Mouse (Mus musculus): Measurements from ENCODE around the gene Ackr1. TPM values are rescaled to one million over a fixed set of nuclear protein-coding genes. Genes with fewer than 3 reads are reported as not detected.

The Ackr1 gene
- total RNA-seq (2021): 100 to 1,000 TPM; 116 to 127 TPM
- long read RNA-seq, experiment 1, partial matches to known transcripts: 0 of 26 reads
- long read RNA-seq, experiment 1, other reads (novel, unspliced or antisense): 24 of 26 reads
- long read RNA-seq, experiment 2, partial matches to known transcripts: 0 of 18 reads
- long read RNA-seq, experiment 2, other reads (novel, unspliced or antisense): 18 of 18 reads

DNA sequence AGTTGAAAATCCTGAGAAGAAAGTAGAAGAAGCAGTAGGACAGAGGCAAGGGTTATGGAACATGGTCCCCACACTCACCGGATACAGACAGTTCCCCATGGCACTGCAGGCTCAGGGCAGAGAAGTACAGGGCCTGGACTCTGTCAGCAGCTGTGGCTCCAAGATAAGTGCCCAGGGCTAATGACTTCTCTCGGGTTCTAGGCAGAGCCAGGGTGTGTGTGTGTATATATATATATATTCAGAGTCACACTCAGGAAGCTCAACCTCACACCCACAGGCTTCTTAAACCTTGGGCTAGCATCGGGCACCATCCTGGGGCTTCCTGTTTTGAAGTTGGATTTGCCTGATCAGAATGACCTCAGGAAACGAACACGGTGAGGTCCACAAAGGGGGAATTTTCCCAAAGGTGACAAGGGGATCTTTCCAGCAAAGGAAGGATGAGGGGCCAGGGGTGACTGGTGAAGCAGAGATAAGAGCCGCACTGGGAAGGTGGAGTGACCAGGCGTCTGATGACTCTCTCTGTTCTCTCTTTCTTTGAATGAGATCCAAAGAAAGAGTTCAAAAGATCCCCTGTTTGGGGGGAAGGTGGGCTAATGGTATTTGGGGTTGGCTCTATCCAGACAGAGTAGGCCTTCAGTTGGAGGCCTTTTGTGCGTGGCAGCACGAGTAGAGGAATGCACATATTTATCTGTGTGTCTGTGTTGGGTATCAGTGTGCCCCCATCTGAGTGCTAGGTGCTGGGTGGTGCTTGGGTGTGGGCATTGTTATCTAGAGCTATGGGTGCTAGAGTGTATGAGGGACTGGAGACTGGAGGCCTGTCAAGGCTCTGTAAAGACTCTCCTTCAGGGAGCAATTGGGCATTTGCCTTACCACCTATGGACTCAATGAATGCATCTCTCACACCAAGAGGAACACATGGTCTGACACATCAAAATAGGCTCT lies at the start of gene Ackr1:
Gene Ackr1, minus strand, starts transcription at position 439 of the 942 bp plus-strand sequence.
- intact Hi-C loops (cut with DNase I): no loop called here

GRCm38 (mm10) chr1:173381436-173381835 lies 47.9 kb upstream of the Ackr1 start:
- no peak for DNase-seq (ENCODE audit: low spot score in 2 of 2)
- intact Hi-C loops (cut with DNase I): no loop called here

More for the DNA sequence above, at the start of gene Ackr1:
- DNase-seq (ENCODE audit: low spot score in 2 of 2): no peak

DNA sequence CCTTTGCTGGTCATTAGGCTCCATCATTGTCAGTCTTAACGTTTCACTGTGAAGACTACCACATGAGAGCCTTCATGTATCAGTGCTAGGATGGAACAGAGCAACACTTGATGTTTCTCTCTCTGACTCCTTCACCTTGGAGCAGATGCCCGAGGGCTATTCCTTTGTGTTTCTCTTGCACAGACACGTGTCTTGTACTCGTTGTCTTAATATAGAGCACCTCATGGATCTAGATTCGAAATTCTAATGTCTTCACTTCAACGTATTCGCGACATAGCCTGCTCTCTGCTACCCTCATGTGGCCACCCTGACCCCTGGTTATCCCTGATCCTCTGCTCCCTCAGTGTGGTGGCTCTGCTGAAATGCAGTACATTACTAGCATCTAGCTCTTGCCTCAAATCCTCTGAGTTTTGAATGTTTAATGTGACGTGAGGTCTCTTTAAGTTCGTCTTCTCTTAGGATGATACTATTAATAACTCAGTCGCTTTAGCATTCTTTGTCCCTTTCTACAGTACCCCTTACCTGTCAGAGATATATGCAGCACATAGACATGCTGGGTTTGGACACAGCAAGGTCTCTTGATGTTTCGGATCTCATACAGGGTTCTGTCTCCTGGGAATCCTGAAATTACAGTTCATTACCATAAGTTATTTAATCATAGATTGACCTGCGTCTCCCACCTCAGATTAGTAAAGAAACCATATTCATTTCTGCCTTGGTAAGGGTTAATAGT lies 44.0 kb upstream of the Ackr1 start:
- intact Hi-C loops (cut with DNase I): loop anchor here (5.0 kb wide), 3 partner anchors 40 to 740 kb away; no protein-coding TSS in a partner anchor

DNA sequence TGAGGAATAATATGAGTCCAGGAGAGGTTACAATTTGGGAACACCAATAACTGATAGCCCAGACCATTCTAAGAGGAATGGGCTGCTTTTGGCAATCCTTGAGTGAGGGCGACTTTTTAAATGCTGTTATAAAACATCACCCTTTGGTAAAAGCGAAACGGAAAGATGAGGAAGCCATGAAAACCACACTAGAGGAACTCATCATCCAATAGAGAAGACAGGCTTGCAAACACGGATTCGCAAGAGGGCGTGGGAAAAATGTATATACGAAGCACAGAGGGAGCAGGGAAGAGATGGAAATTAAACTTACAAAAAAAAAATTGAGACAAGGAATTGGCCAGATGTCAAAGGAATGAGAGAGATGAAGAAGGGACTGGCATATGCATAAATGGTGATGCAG lies 40.5 kb upstream of the Ackr1 start:
- DNase-seq (ENCODE audit: low spot score in 2 of 2): no peak
- intact Hi-C loops (cut with DNase I): no loop called here

More for the DNA sequence above, 44.0 kb upstream of the Ackr1 start:
- DNase-seq (ENCODE audit: low spot score in 2 of 2): peak; percentile 82 to 85

DNA sequence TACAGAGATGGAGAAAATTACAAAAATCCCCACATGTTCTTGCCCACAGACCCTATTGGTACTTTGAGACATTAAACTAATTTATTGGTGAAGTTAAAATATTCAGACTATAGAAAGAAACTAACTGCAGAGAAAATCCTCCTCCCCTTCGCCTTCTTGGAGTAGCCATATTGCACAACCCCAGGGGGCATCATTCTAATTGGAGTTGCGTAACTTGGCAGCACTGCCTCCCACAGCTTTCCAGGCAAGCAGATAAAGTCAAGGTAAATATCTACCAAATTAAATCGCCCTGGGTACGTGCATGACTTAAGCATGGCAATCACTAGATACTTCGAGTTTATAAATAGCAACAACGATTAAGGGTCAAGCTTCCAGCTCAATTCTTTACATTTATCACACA lies 38.0 kb upstream of the Ackr1 start:
- intact Hi-C loops (cut with DNase I): no loop called here
- no peak for DNase-seq (ENCODE audit: low spot score in 2 of 2)

DNA sequence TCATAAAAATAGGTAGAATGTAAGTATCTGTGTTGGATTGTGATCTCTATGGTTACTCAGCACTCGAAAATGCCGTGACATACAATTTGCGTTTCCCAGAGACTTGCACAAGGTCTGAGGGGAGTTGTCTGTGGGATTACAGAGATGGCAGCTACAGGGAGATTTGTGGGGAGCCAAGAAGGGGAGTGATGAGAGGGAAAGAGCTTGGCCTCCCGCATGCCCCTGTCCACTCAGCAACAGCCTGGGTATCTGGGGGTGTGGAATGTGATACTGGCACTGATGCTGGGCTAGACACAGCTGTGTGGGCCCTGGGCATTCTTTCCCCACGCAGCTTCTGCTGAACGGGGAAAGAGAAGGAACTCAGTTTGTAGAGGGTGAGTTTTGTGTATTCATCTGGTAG lies 36.9 kb upstream of the Ackr1 start:
- intact Hi-C loops (cut with DNase I): no loop called here
- no peak for DNase-seq (ENCODE audit: low spot score in 2 of 2)

- intact Hi-C loops (cut with DNase I): no loop called here
- no peak for DNase-seq (ENCODE audit: low spot score in 2 of 2)
Measured at GRCm38 (mm10) chr1:173369611-173370010, 36.1 kb upstream of the Ackr1 start.

GRCm38 (mm10) chr1:173367356-173368046 lies 34.0 kb upstream of the Ackr1 start, which contains the start of gene Cadm3:
TSS of gene Cadm3 (minus strand) at chr1:173367695.
- intact Hi-C loops (cut with DNase I): no loop called here
- peak; percentile 66 to 85 for DNase-seq (ENCODE audit: low spot score in 2 of 2)

- DNase-seq (ENCODE audit: low spot score in 2 of 2): peak; percentile 53 to 72
- intact Hi-C loops (cut with DNase I): no loop called here
Measured at GRCm38 (mm10) chr1:173366701-173367355, 33.3 kb upstream of the Ackr1 start.

DNA sequence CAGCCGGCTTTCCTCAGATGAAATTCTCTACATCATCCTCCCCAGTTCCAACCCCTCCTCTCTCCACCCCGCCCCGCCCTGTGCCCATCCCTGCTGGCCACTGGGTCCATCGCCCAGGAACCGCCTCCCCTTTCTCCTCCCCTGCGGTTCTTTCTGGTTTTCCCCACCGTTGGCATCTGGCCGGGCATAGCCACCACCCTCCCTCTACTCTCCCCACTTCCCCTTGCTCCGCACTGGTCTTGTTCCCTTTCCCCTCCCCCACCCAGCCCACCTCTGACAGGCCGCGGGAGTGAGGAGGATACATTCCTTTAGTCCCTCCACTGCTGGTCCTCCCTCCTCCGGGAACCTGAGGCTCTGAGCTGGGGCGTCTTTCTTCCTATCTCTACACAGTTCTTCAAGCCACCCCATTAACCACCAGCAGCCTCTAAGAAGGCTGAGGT lies 32.4 kb upstream of the Ackr1 start:
- intact Hi-C loops (cut with DNase I): no loop called here
- DNase-seq (ENCODE audit: low spot score in 2 of 2): peak in 1 of 2 experiments; percentile 34

DNA sequence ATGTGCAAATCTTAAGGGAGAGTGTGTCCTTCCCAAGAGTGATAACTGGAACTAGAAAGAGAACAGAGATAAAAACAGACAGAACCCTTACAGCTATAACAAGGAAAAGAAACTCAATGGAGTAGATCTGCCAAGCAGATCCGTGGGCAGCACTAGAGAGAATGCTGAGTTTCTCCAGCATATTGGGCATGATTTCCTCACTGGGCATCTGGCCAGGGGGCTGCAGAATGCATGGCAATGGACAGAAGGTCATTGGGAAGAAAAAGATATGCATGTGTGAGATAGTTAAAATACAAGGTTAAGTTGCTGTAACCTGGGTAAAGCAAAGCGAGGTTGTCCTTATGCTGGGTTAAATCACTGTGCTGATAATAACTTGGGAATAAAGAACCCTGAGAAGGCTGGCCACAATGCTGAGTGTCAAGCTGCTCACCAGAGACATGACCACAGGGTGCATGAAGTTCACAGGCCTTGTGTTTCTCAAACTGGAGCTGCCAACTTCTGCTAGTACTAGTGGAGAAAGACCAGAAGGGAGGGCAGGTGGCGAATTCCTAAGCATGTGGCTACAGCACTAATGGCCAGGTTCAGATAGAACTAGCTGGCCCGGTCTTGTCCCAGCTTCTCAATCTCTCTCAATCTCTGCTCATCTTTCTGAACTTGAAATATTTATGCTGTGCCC lies 30.7 kb upstream of the Ackr1 start:
- DNase-seq (ENCODE audit: low spot score in 2 of 2): peak in 1 of 2 experiments; percentile 49
- intact Hi-C loops (cut with DNase I): no loop called here

DNA sequence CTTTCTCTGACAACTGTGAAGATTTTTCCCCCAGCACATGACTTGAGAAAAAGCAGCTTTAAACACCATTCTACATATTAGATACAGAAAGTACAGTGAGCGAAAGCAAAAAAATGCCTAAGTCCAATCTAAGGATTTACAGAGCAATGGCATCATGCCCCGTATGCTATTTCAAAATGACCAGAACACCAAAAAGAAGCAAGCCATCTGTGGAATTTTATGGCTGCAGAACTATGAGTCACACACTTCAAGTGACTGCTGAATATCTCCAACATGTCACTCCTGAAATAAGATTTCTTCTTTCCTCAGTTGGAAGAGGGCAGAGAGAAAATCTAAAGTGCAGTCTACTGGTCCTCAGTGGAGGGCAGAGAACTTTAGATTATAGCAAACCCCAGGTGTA lies 29.9 kb upstream of the Ackr1 start:
- DNase-seq (ENCODE audit: low spot score in 2 of 2): no peak
- intact Hi-C loops (cut with DNase I): no loop called here

DNA sequence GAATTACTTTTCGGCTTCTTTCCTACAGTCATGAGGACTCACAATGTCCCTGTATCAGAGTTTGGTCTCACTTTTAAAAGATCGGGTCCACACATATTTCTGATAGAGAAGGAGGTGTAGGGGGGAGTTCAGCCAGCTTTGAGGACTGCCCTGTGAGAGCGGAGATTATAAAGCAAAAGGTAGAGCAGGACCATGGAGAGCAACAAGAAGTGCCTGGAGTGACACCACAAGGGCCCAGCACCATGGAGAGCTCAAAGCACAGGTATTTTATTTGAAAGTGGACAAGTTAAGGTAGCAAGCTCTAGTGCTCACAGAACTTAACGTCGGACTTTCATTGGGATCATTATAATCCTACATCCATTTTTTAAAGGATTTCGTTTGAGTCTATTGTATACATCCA lies 28.1 kb upstream of the Ackr1 start:
- DNase-seq (ENCODE audit: low spot score in 2 of 2): no peak
- intact Hi-C loops (cut with DNase I): no loop called here

GRCm38 (mm10) chr1:173359590-173360290 lies 26.2 kb upstream of the Ackr1 start:
- intact Hi-C loops (cut with DNase I): no loop called here
- DNase-seq (ENCODE audit: low spot score in 2 of 2): no peak

GRCm38 (mm10) chr1:173357799-173358198 lies 24.2 kb upstream of the Ackr1 start:
- intact Hi-C loops (cut with DNase I): no loop called here
- DNase-seq (ENCODE audit: low spot score in 2 of 2): peak; percentile 50 to 53

DNA sequence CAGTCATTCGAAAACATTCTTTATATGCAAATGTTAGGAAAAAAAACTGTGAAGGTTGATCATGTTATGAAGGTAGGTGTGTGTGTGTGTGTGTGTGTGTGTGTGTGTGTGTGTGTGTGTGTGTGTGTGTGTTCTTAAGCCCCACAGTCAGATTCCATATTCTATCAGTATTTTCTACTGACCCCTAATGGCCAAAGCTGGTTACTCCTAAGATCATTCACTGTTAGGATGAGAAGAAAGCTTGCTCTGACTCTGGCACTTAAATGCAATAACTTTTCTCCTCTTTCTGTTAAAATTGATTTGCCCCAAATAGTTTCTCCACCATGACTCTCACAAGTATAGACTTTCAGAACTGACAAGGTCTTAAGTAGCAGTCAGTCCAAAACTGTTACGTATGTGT lies 23.1 kb upstream of the Ackr1 start:
- intact Hi-C loops (cut with DNase I): no loop called here
- no peak for DNase-seq (ENCODE audit: low spot score in 2 of 2)

DNA sequence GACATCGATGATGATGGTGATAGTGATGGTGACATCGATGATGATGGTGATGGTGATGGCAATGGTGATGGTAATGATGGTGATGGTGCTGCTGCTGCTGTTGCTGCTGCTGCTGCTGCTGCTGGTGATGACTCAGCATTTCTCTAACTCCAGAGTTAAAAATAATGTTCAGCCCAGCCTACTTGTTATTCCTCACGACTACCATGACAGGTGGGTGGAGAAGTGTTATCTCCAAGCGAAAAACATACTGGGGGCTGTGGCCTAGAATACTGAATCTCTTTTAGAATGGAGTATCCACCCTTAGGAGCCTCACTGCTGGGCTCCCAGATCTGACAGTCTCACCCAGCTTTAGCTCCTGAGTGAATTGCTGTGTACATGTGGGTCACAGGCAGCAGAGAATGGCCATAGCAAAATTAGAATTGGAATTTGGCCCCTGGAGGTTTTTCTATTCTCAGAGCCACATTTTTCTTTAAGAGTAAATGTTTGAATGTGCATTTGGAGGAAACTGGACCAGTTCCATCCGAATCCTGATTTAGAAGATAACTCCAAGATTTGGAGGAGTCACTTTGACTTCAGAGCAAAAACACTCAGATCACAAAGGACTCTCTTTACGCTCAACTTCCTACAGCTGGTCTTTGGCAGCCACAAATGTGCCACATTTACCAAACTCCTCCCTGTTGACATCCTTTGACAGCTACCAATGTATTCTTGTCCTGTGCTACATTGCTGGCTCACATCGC lies 21.7 kb upstream of the Ackr1 start:
- DNase-seq (ENCODE audit: low spot score in 2 of 2): peak; percentile 46 to 73
- intact Hi-C loops (cut with DNase I): no loop called here
